Mouse (Mus musculus): ENCODE results near the gene Hoxb3. TPM values are rescaled to one million over a fixed set of nuclear protein-coding genes. Genes with fewer than 3 reads are reported as not detected.
A peak's percentile ranks its signal among the peaks of the same experiment; 100 is the strongest.

Hoxb3 gene
- total RNA-seq, 1 experiment from 2014 or later, result 0.55 TPM

GRCm38 (mm10) chr11:96349491-96350340 lies 26.6 kb downstream of the Hoxb3 start:
- ATAC-seq (replicated peaks; ENCODE audit: low read depth, poor library complexity, severe bottlenecking), result no peak

DNA sequence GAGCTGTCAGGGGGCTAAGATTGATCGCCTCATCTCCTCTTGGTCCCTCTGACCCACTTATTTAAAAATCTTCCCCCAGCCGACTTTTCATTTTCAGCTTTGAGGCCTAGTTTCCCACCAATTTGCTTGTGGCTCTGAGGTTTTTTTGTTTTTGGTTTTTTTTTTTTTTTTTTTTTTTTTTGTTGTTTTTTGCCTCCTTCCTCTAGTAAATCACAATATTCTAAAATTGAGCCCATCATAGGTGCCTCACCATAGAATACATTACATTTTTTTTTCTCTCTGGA lies 27.2 kb downstream of the Hoxb3 start, which contains the start of gene Hoxb2:
Hoxb2 (plus strand) TSS at position 185 of the 284 bp plus-strand sequence.
- no peak for ATAC-seq (replicated peaks; ENCODE audit: low read depth, poor library complexity, severe bottlenecking)

DNA sequence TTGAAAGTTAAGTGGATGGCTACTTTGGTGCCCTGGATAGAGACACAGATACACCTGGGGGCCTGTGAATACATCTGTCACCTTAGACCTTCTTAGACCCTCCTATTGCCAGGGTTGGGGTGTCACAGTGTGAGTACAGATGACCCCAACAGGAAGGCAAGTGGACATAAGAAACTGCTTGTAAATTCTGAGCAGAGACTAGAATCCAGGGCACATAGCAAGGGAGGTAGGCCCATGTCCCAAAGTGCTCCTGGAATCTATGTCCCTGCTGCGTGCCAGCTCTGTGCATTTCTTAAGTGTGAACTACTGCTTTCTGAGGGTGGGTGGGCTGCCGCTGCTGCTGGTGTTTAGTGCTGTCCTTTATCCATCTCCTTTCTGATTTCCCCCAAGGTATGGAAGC lies 27.7 kb downstream of the Hoxb3 start:
- ATAC-seq (replicated peaks; ENCODE audit: low read depth, poor library complexity, severe bottlenecking), result no peak

DNA sequence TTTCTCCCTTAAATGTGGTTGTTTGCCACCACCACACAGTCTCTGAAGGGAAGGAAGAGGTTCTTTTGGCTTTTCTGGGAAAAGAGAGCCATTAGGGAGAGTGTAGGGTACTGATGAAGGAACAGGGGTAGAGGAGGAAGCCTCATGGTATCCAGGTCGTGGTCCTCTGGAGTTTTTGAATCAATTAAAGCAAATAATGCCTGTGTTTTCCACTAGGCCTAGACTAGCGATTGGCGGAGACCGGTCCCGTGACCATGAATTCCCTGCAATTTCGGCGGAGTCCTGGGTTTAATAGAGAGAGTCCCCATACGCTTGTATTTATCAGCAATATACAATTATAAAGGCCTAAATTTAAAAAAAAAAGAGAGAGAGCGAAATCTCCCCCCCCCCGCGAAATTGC lies 28.2 kb downstream of the Hoxb3 start:
- no peak for ATAC-seq (replicated peaks; ENCODE audit: low read depth, poor library complexity, severe bottlenecking)

- ATAC-seq (replicated peaks; ENCODE audit: low read depth, poor library complexity, severe bottlenecking), result no peak
Measured at GRCm38 (mm10) chr11:96351831-96352230, 28.7 kb downstream of the Hoxb3 start.

DNA sequence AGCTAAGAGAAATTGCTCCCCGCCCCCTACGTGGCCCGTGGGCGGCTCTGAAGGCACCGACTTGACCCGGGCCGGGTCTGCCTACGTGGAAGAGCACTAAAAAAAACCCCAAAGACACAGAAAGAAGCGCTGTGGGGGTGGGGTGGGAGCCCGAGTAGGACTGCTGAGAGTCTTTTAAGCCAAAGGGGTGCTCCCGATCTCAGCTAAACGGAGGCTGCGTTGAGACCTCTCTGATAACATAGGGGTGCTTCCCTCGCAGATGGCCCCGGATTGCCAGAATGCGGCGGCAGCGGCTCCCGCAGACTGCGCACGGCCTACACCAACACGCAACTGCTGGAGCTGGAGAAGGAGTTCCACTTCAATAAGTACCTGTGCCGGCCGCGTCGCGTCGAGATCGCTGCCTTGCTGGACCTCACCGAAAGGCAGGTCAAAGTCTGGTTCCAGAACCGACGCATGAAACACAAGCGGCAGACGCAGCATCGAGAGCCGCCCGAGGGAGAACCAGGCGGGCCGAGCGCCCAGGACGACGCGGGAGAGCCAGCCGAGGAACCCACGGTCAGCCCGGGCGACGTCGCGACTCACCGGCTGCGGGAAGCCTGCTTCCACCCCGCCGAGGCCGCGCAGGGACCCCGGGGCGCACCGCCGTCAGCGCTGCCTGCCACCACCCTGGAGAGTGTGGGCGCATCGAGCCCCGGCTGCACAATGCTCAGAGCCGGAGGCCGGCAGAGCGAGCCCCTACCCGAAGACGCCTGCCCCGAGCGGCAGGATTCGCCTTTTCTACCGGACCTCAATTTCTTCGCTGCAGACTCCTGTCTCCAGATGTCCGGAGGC lies 29.8 kb downstream of the Hoxb3 start:
- peak; percentile 42 for ATAC-seq (replicated peaks; ENCODE audit: low read depth, poor library complexity, severe bottlenecking)

DNA sequence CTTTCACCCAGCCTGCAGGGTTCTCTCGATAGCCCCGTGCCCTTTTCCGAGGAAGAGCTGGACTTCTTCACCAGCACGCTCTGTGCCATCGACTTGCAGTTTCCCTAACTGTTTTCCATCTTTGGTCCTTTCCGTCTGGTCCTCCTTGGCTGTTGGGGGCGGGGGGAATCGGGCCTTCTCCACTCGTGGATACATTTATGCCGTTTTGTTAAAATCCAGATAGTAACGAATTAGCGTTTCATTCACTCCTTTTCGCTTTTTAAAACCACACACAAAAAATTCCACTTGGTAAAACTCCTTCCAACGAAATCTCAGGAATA lies 30.4 kb downstream of the Hoxb3 start:
- no peak for ATAC-seq (replicated peaks; ENCODE audit: low read depth, poor library complexity, severe bottlenecking)

GRCm38 (mm10) chr11:96353939-96354338 lies 30.8 kb downstream of the Hoxb3 start:
- no peak for ATAC-seq (replicated peaks; ENCODE audit: low read depth, poor library complexity, severe bottlenecking)

DNA sequence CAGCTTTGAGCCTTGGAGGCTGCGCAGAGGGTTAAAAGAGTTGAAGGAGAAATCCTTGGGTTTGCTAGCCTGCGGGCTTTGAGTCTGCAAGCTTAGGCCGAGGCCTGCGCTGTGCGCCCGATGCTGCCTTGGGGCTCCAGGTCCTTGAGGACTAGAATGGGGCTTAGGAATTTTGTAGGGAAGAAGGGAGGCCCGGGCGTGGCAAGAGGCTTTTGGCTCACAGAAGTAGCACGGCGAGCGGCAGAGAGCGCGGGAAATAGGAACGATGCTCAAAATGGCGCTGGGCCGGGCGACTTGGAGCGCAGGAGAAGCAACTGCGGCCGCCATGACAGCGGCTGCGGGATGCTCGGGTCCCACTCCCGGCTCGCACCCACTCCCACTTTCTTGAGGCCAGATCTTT lies 31.2 kb downstream of the Hoxb3 start:
- no peak for ATAC-seq (replicated peaks; ENCODE audit: low read depth, poor library complexity, severe bottlenecking)

DNA sequence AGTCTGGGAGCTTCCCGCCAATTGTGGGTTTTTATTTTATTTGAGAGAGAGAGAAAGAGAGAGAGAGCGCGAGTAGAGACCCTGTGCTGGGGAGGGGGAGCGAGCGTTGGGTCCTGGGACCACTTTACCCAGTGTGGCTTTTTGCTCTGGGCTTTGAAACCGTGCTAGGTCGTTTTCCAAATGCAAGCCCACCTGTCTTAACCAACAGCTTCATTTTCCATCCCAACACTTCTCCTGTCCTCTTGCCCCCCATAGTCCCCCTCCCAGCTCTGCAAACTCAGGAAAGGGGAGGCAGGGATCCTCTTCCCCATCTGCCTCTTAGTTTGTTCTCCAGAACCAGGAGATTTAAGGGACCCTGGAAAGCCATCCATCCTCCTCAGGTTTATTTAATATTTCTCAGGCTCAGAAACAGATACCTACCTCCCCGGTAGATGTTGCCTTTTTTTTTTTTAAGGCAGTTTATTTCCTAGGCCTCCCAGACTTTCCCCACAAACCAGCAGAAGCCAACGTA lies 31.7 kb downstream of the Hoxb3 start:
- ATAC-seq (replicated peaks; ENCODE audit: low read depth, poor library complexity, severe bottlenecking), result no peak

GRCm38 (mm10) chr11:96363807-96364206 lies 40.7 kb downstream of the Hoxb3 start:
- no peak for ATAC-seq (replicated peaks; ENCODE audit: low read depth, poor library complexity, severe bottlenecking)

GRCm38 (mm10) chr11:96365441-96366091 lies 42.4 kb downstream of the Hoxb3 start, which contains the start of gene Hoxb1:
Gene Hoxb1, plus strand, starts transcription at chr11:96365752.
- 0 out of 2 replicates have a peak, but pooled peaks have one; percentile 24 for ATAC-seq (replicated peaks; ENCODE audit: low read depth, poor library complexity, severe bottlenecking)

DNA sequence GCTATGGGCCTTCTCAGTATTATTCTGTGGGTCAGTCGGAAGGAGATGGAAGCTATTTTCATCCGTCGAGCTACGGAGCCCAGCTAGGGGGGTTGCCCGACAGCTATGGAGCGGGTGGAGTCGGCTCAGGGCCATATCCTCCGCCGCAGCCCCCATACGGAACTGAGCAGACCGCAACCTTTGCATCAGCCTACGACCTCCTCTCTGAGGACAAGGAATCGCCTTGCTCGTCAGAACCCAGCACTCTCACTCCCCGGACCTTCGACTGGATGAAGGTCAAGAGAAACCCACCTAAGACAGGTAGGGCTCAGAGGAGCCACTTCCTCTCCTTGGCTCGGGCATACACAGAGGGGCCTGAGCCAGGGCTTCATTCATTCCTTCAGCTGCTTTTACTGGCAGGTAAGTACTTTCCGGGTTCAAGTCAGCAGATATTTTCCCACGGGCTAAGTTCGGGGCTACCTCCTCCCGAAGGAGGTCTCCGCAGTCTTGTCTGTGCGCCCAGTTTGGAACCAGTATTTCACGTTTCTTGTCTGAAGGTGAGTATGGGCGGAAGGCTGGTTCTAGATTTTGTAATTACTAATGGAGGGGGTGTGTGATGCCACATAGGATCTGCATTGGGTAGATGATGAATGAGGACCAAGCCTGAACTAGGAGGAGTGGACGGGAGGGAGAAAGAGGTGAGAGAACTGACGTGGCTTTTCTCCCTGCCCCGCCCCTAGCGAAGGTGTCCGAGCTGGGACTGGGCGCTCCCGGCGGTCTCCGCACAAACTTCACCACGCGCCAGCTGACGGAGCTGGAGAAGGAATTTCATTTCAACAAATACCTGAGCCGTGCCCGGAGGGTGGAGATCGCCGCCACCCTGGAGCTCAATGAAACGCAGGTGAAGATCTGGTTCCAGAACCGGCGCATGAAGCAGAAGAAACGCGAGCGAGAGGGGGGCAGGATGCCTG lies 43.2 kb downstream of the Hoxb3 start:
- ATAC-seq (replicated peaks; ENCODE audit: low read depth, poor library complexity, severe bottlenecking), result peak; percentile 77

DNA sequence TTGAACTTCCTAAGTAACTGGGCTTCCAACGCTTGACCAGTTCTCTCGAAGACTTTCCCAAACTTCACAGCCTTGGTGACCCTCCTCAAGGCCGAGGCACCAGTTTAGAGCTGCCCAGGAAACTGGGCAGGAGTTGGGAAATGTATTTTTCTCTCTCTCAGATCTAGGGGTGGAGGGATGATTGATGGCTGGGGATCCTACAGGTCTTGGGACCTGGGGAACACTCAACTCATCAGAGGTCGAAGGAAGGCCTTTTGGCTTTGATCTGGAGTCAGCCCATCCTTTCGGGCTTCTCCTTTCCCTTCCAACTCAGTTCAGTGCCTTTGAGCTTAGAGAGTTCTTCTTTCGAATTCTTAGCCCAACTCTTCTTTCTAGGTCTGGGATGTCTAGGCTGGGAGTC lies 44.0 kb downstream of the Hoxb3 start:
- ATAC-seq (replicated peaks; ENCODE audit: low read depth, poor library complexity, severe bottlenecking), result no peak

DNA sequence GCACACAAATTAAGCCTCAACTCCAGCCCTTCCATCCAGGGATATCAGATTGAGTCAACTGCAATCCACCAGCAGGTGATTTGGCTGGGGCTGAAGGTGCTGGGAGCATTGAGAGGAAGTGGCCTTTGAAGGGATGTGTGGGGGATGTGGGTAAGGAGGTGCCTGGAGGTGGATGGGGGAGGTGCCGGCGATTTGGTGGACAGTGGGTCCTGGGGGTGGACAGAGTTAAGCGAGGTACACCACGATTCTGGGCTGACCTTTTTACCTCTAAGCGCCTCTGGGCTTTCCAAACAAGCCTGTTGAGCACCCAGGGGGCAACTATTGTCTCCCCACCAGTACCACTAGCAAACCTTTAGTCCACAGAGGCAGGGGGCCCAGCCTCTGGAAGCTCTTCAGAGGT lies 45.6 kb downstream of the Hoxb3 start:
- ATAC-seq (replicated peaks; ENCODE audit: low read depth, poor library complexity, severe bottlenecking), result no peak

- no peak for ATAC-seq (replicated peaks; ENCODE audit: low read depth, poor library complexity, severe bottlenecking)
Measured at GRCm38 (mm10) chr11:96369140-96369539, 46.0 kb downstream of the Hoxb3 start.

DNA sequence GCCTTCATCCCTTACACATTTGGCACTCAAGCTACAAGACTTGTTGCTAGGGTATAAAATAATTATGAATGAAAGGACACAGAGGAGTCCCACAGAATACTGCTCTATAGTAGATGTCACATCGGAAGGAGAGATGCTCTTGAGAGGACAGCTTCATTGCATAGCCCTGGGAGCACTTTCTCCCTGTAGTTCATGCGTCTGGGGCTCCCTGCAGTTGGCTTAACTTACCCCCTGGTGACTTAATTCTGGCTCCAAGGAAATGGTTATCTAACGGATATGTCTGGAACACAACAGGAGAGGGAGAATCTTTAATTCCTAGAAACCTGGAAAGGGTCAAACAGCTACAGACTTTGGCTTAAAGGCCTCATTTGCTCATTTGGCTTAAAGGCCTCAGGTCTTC lies 48.6 kb downstream of the Hoxb3 start:
- no peak for ATAC-seq (replicated peaks; ENCODE audit: low read depth, poor library complexity, severe bottlenecking)

- ATAC-seq (replicated peaks; ENCODE audit: low read depth, poor library complexity, severe bottlenecking), result no peak
Measured at GRCm38 (mm10) chr11:96372519-96372918, 49.4 kb downstream of the Hoxb3 start.

DNA sequence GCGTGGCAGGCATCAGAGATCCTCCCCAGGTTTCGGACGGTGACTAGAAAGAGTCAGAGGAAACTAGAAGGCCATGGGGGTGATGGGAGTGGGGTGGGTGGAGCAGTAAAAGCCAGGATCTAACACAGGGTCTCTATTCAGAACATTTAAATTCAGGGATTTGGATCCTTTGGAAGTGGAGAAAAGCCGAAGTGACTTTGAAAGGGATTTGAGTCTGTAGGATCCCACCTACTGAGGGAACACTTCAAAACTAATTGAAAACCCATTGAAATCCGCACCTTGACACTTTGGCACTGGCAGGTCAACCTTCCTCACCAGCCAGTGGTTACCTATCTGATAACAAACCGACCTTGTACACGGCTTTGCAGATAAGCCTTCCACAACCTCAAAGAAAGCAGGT lies 51.7 kb downstream of the Hoxb3 start:
- no peak for ATAC-seq (replicated peaks; ENCODE audit: low read depth, poor library complexity, severe bottlenecking)

GRCm38 (mm10) chr11:96383381-96383780 lies 60.3 kb downstream of the Hoxb3 start:
- ATAC-seq (replicated peaks; ENCODE audit: low read depth, poor library complexity, severe bottlenecking), result no peak

All from common myeloid progenitor, adult 5-6 weeks (primary cell).